Mouse (Mus musculus) stomach, postnatal 0 days (tissue): ENCODE measurements at regions not wholly inside any gene's neighbourhood (a gene's known extent, or its start where the extent isn't known, plus 50 kb on each side); places are given as distances from the start of the nearest gene placed in this dataset.

Source experiments
- CTCF ChIP-seq: IDR thresholded peaks from 2 replicates; pipeline ENCODE4 v1.5.1; 2016; ENCODE audit warnings: antibody characterized with exemption, low read depth, mild to moderate bottlenecking, moderate library complexity
- EP300 ChIP-seq: optimal IDR thresholded peaks from 2 replicates; pipeline ENCODE3; 2016; ENCODE audit warnings: antibody characterized with exemption

- TF ChIP-seq CTCF (no peak), EP300 (no peak)
Measured at GRCm38 (mm10) chr16:87028516-87029145, 325.4 kb upstream of the N6amt1 start.
